Mouse (Mus musculus): Measurements from ENCODE around the gene Atp1a3.

- TF ChIP-seq GATA1 (IDR thresholded peaks at IDR 0.05; ENCODE audit: borderline replicate concordance, low read length) (no peak), FLI1 (IDR thresholded peaks at IDR 0.05; ENCODE audit: low read length) (no peak)
Measured at GRCm38 (mm10) chr7:25030032-25030753, 24.4 kb upstream of the Atp1a3 start.
